Mouse (Mus musculus) ZHBTc4 (cell line): Measurements from ENCODE around the gene Gm16451.
"Not testable (repeated sequence)": the region's sequence is repeated elsewhere in the genome, so short reads cannot be mapped to it uniquely, and the experiment has no call there.

Source experiments
- DNase-seq: peaks from one replicate; pipeline ENCODE4 v3.0.0-alpha.2; 2011; ENCODE audit warnings: low read depth, low spot score

The Gm16451 gene

GRCm38 (mm10) chr7:22118145-22118544, at the start of gene Gm16451:
TSS of gene Gm16451 (minus strand) at chr7:22118245.
- not testable (repeated sequence) for DNase-seq

- not testable (repeated sequence) for DNase-seq
Observed at GRCm38 (mm10) chr7:22163935-22164334, 45.9 kb upstream of the Gm16451 start, which contains the start of gene Vmn1r142. TSS of gene Vmn1r142 (minus strand) at chr7:22164035.

DNA sequence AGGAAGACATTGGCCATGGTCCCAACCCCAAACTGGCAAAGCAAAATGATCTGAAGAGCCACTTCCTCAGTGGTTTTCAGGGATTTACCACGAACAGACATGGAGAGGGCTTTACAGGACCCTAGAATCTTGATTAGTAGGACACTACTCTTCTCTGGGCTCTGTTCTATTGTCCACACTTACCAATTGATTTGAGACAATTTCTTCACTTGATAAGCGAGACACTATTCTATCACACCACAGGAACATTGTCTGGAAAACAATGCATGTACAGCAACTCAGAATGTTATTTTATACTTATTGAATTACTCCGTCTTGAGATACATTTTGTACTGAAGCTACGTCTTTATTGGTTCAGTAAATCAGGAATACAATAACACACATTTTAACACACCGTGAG, 16.6 kb upstream of the Gm16451 start, which contains the start of gene Gm10666:
Gene Gm10666 (minus strand): TSS at position 101 of the 400 bp plus-strand sequence.
- not testable (repeated sequence) for DNase-seq

DNA sequence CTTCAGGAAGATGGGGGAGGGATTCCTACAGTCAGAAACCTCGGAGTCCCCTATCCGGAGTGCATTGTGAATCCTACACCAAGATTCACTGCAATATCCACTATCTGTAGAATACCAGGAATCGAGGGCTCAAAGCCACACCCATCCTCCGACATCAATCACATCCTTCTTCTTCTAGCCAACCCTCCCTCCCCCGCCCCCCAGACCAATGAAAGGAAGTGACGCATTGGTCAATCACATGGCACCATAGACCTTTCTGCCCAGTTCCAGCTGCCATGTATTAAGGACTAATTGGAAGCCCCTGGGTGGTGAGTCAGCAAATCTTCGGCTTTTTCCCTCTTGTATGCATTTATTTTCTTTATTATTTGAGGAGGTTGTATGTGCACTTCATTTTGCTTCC, 49.3 kb downstream of the Gm16451 start, which contains the start of gene Vmn1r139:
Gene Vmn1r139 (plus strand): TSS at position 301 of the 400 bp plus-strand sequence.
- DNase-seq = not testable (repeated sequence)
